Mouse (Mus musculus): Measurements from ENCODE around the gene Arhgef40. TPM values are rescaled to one million over a fixed set of nuclear protein-coding genes. Genes with fewer than 3 reads are reported as not detected.

Gene Arhgef40
- 1 to 10 TPM; 3.2 to 3.6 TPM for total RNA-seq (2023)

GRCm38 (mm10) chr14:51984247-51985231 is at the start of gene Arhgef40:
Gene Arhgef40, plus strand, starts transcription at chr14:51984719.

DNA sequence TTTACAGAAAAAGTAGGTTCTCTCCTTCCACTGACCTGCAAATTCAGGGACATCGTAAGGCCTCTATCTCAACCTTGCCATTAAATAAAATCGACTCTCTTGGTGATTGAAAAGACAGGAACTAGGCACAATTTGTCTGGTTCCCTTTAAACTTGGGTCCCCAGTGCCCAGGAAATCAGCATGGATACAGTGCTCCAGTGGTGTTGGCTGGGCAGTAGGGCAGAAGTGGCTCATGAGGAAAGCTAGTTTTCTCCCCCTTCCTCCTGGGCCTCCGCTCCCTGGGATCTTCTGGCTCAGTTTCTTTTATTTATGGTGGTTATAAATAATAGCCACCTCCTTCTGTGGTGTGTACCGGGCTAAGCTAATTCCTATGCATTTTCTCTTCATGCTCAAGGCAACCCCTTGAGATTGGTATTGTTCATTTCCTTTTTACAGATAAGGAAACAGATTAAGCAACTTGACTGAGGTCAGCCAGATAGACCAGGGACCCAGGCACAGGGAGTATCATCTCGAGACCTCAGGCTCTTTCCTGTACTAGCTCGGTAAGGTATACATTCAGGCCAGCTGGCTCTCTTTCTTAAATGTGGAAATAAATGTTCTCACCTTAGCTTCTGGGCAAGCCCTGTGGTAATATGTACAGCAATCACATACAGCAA is 31.1 kb downstream of the Arhgef40 start, which contains the start of gene Tmem253:
Gene Tmem253 (plus strand): TSS at position 214 of the 656 bp plus-strand sequence.

GRCm38 (mm10) chr14:52020486-52021137 is 36.1 kb downstream of the Arhgef40 start, which contains the start of gene Zfp219:
Gene Zfp219, minus strand, starts transcription at chr14:52020733.

DNA sequence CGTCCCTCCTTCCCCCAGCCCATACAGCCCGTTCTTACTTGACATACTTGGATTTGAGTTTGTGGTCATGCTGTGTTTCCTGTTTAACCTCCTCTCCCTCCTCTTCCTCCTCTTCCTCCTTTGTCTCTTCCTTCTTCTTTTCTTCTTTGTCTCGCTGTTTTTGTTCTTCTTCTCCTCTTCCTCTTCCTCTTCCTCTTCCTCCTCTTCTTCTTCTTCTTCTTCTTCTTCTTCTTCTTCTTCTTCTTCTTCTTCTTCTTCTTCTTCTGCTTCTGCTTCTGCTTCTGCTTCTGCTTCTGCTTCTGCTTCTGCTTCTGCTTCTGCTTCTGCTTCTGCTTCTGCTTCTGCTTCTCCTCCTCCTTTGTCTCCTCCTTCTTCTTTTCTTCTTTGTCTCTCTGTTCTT is 57.8 kb downstream of the Arhgef40 start, which contains the start of gene Olfr221:
Gene Olfr221 (minus strand): TSS at position 101 of the 400 bp plus-strand sequence.

Other genes starting within 250 kb of the Arhgef40 start
- not detected for gene Ang4, start 211.1 kb upstream of the Arhgef40 start, total RNA-seq (2023)
- not detected for gene AY358078, start 184.7 kb upstream of the Arhgef40 start, total RNA-seq (2023)
- not detected for gene Ear6, start 131.0 kb upstream of the Arhgef40 start, total RNA-seq (2023)
- gene Mettl17, start 99.9 kb upstream of the Arhgef40 start, total RNA-seq (2023), result 10 to 100 TPM; 69.2 to 82.2 TPM
- 1 to 10 TPM; 1.5 to 1.7 TPM for gene Slc39a2, start 91.8 kb upstream of the Arhgef40 start, total RNA-seq (2023)
- gene Ndrg2, start 70.6 kb upstream of the Arhgef40 start, total RNA-seq (2023), result 10 to 100 TPM; 17.9 to 18.4 TPM
- not detected for gene Tppp2, start 66.3 kb upstream of the Arhgef40 start, total RNA-seq (2023)
- gene Rnase13, start 61.9 kb upstream of the Arhgef40 start, total RNA-seq (2023), result not detected
- not detected for gene Tmem253, start 30.9 kb downstream of the Arhgef40 start, total RNA-seq (2023)
- 10 to 100 TPM; 11.2 to 21.6 TPM for gene Zfp219, start 36.0 kb downstream of the Arhgef40 start, total RNA-seq (2023)
- not detected for gene Olfr221, start 57.7 kb downstream of the Arhgef40 start, total RNA-seq (2023)
- 100 to 1,000 TPM; 421 to 459 TPM for gene Hnrnpc, start 119.3 kb downstream of the Arhgef40 start, total RNA-seq (2023)
- 10 to 100 TPM; 16.6 to 17.7 TPM for gene Rpgrip1, start 126.0 kb downstream of the Arhgef40 start, total RNA-seq (2023)
- 10 to 100 TPM; 71.1 to 71.8 TPM for gene Supt16, start 212.7 kb downstream of the Arhgef40 start, total RNA-seq (2023)